Mouse (Mus musculus) lung, postnatal 25 days (tissue): ENCODE results near the gene Zfp184.

Experiments
- DNase-seq: peaks from one replicate; pipeline ENCODE4 v3.0.0; 2022; ENCODE audit warnings: low spot score

The Zfp184 gene

GRCm38 (mm10) chr13:21920681-21921233, 24.1 kb upstream of the Zfp184 start:
- DNase-seq, result no peak

- DNase-seq, result no peak
Observed at GRCm38 (mm10) chr13:21923417-21923816, 21.5 kb upstream of the Zfp184 start.

DNA sequence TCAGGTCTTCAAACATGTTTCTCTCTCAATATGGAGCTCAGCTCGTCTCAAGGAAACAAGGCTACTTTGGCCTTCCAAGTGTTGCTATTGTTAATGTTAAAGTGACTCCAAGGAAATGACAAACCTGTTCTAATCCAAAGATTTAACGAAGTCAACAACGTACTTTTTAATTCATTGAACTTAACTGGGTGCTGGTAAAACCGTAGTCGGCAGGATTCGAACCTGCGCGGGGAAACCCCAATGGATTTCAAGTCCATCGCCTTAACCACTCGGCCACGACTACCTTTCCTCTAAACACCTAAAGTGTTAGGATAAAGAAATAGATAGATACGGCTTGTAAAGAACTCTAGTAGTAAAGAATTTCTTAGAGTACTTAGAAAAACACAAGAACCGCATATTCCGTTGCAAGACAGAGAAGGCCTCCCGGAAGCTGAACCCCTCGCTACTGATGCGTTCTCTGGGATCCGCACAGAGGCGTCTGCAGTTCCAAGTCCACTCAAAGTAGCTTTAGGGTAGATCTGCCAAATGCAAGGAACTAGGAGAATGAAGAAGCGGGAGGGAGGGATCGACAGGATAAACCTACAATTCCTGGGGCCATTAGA, 20.1 kb upstream of the Zfp184 start:
- DNase-seq, result no peak

- no peak for DNase-seq
Observed at GRCm38 (mm10) chr13:21930981-21931380, 13.9 kb upstream of the Zfp184 start.

DNA sequence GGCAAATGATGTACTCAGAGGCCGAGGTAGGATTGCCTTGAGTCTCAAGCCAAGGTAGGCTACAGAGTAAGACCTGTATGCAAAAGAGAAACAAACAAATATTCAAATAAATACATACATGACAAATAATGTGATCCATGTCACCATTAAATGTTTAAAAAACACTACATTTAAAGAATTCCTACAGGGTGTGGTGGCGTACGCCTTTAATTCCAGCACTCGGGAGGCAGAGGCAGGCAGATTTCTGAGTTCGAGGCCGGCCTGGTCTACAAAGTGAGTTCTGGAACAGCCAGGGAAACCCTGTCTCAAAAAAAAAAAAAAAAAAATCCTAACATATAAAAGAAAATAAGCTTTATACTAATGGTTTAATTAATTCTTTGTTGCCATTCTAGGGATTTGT, 13.2 kb upstream of the Zfp184 start:
- DNase-seq, result no peak

GRCm38 (mm10) chr13:21933626-21934548, 11.0 kb upstream of the Zfp184 start:
- peak; percentile 8 for DNase-seq

GRCm38 (mm10) chr13:21934982-21935791, 9.7 kb upstream of the Zfp184 start:
- DNase-seq, result peak; percentile 57

- DNase-seq, result no peak
Observed at GRCm38 (mm10) chr13:21935833-21936232, 9.1 kb upstream of the Zfp184 start.

GRCm38 (mm10) chr13:21936968-21937367, 7.9 kb upstream of the Zfp184 start:
- DNase-seq, result peak; percentile 51

DNA sequence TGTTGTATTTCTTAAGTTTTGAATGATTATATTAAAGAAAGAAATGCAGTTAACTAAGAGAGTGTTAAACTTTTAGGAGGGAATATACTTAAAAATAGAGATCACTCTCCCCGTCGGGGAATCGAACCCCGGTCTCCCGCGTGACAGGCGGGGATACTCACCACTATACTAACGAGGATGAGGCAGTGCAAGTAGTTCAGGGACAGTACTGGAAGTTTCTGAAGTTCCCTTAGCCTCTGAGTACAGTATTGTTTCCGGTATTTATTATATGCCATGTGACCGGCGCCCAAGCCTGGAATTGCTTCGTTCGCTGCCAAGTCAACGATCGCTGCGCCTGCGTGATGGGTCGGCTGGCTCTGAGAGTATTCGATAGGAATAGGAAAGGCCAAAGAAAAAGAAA, 4.7 kb upstream of the Zfp184 start:
- peak; percentile 95 for DNase-seq

DNA sequence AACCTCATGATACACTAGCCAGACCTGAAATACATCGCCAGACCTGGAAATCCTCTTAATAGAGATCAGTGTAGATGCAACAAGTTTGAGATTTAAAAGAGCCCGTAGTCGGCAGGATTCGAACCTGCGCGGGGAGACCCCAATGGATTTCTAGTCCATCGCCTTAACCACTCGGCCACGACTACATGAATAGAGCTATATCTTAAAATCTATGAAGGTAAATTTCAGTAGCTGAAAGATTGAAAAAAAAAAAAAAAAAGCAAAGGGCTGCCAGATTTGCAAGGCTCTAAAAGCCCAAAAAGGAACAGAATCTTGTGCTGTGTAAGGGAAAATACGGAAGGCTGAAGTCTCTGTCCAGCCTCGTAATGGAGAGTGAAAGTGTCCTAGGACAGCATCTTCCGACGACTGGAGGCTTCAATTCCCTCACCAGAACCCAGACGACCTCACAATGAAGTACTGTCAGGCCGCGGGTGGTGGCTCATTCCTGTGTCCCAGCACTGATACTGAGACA, 4.0 kb upstream of the Zfp184 start:
- peak; percentile 87 for DNase-seq

DNA sequence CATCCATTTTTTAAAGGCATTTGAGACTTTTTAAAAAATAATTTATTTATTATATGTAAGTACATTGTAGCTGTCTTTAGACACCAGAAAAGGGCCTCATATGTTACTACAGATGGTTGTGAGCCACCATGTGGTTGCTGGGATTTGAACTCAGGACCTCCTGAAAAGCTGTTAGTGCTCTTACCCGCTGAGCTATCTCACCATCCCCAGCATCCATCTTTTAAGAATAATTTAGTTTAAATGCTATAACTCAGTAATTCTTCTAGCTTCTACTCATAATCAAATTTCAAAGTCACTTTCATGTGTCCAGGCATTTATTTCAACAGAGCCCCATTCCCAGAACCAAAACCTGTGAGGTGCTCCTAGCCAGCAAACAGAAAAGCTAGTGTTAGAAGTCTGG, 1.2 kb upstream of the Zfp184 start:
- no peak for DNase-seq

- DNase-seq, result no peak
Observed at GRCm38 (mm10) chr13:21944592-21944925, 335 bp upstream of the Zfp184 start.

DNA sequence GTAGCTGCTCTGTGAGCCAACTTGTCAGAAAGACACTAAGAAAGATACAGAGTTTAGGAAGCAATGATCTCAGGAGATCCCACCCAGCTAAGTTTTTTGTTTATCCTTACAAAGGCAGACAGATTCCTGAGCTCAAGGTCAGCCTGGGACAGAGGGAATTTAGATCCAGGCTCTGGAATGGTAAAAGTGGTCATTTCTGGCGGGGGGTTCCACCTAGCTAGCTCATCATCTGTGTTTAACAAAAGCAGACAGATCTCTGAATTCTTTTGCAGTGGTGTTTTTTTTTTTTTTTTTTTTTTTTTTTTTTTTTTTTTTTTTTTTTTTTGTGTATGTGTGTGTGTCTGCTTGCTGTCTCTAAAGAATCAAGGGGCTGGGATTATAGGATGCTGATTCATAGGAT, 24.4 kb downstream of the Zfp184 start:
- DNase-seq, result no peak

GRCm38 (mm10) chr13:21969816-21970215, 24.9 kb downstream of the Zfp184 start:
- DNase-seq, result no peak

GRCm38 (mm10) chr13:21971641-21972040, 26.7 kb downstream of the Zfp184 start:
- no peak for DNase-seq

DNA sequence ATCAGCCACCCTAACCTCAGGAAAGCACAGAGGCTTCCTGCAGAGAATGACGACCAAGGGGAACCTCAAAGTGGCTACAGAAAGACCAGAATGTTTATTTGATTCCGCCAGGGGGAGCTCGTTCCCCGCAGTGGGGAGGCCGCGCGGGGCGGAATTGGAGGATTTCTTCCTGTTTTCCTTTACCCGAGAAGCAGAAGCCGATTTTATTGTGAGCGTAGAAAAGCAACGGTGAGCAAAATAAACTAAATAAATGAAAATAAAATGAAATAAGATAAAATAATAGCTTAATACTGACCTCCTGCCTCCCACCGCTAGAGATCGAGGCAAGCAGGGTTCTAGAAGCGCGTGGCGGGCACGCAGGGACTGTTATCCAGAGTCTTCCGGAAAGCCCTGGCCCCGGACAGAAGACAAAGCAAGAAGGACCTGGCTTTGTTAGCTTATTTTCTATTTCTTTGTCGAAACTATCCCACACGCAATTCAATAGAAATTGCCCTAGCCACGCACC, 29.4 kb downstream of the Zfp184 start:
- peak; percentile 91 for DNase-seq

DNA sequence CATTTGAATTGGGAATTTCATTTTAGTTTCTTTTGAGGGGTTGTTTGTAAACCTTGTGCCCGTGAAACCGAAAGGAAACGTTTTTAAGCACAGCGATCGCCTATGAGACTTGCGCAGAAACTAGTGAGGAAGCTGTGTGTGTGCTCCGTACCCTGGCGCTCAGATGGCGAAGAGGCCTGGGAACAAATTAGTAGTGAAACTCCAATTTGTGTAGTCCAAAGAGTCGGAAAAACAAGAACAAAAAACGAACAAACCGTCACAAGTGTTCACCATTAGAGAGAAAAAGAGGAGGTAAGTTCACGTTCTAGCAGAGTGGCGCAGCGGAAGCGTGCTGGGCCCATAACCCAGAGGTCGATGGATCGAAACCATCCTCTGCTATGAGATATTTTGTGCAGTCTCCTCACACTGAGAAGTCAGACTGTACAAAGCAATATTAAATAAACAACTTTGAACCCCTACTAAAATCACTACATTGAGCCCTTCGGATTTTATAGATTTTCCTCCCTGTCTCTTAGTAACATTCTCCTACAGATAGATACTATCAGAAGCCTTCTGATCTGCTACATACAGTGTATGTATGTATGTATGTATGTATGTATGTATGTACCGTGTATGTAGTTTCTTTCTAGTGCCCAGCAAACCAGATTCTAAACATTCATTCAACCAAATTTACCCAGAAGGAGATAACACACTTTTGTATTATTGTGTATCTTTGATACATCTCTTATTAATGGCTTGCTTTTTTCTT, 30.0 kb downstream of the Zfp184 start:
- peak; percentile 82 for DNase-seq

DNA sequence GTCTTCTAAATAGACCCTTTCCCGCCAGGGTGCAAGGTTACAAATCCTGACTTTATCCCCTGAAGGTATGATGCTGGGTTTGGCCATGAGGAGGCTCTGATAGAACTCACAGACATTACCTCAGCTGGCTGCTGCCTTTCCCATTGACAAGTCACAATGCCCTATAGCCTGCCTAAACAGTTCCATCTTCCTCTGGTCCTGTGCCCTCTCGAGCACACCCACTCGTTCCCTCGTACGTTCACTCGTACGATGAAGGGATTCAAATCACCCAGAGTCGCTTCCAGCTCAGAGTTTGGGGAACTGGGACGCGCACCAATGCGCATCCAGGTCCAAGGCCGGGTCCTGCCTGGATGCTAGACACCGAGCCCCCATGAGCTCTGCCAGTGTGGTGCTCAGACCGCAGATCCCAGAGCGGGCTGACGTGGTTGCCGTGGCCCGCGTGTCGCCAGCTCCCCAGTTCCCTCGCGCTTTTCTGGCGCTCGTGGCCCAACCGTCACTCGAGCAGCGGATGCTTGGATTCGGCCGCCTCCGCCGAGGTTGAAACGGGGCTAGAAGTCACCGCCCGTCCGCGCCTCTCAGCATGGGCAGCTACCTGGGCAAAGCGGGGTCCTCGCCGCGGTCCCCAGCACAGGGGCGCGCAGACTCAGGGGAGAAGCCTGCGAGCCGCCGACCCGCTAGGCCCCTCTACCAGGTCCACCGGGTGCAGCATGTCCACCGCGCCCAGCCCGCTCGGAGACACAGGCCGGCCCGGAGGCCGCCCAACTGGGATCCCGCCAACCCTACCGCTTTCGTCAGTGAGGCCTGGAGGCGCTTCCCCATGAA, 36.3 kb downstream of the Zfp184 start, which contains the start of gene Pom121l2:
Pom121l2 (plus strand) TSS at position 214 of the 822 bp plus-strand sequence.
- DNase-seq, result no peak

GRCm38 (mm10) chr13:21981803-21982193, 36.9 kb downstream of the Zfp184 start:
- no peak for DNase-seq
